Mouse (Mus musculus): ENCODE measurements around the gene Hist2h4. TPM values are rescaled to one million over a fixed set of nuclear protein-coding genes. Genes with fewer than 3 reads are reported as not detected.

Gene Hist2h4
- polyA plus RNA-seq, 1 experiment: 0.42 TPM

GRCm38 (mm10) chr3:96268051-96268775, 5.1 kb upstream of the Hist2h4 start, which contains the start of gene Hist2h3b:
Hist2h3b (plus strand) TSS chr3:96268654.
- no peaks in the 10 kb centered on the region for H3K36me3 ChIP-seq (ENCODE audit: control insufficient read depth, insufficient read depth, low read length)
- H3K27me3 ChIP-seq (ENCODE audit: control insufficient read depth, insufficient read depth, low read length): no peaks in the 10 kb centered on the region; the same call in 1 of the 2 replicates
- peak within 1 kb of the TSS; percentile 83 for H3K4me3 ChIP-seq (ENCODE audit: control insufficient read depth, low read depth, low read length)
- H3K4me1 ChIP-seq (ENCODE audit: control insufficient read depth, insufficient read depth, low read length): peaks cover 16% of the 10 kb centered on the region
- H3K27ac ChIP-seq (ENCODE audit: control insufficient read depth, insufficient read depth, low read depth, low read length): peak within 1 kb of the TSS; percentile 82
- TF ChIP-seq POLR2A (IDR thresholded peaks at IDR 0.05; ENCODE audit: control insufficient read depth, low read depth, low read length) (peak; percentile 60; the same call in 1 of the 2 replicates), CTCF (IDR thresholded peaks at IDR 0.05; ENCODE audit: control insufficient read depth, insufficient read depth, insufficient replicate concordance, low read depth, low read length) (no peak)

GRCm38 (mm10) chr3:96267541-96267940, 4.4 kb upstream of the Hist2h4 start:
- Histone ChIP-seq H3K4me1 (ENCODE audit: control insufficient read depth, insufficient read depth, low read length) (peaks cover 16% of the 10 kb centered on the region), H3K27ac (ENCODE audit: control insufficient read depth, insufficient read depth, low read depth, low read length) (no peak overlapping the region; the same call in 1 of the 2 replicates), H3K27me3 (ENCODE audit: control insufficient read depth, insufficient read depth, low read length) (no peaks in the 10 kb centered on the region; the same call in 1 of the 2 replicates), H3K36me3 (ENCODE audit: control insufficient read depth, insufficient read depth, low read length) (no peaks in the 10 kb centered on the region), H3K4me3 (ENCODE audit: control insufficient read depth, low read depth, low read length) (no peak overlapping the region)
- TF ChIP-seq POLR2A (IDR thresholded peaks at IDR 0.05; ENCODE audit: control insufficient read depth, low read depth, low read length) (no peak), CTCF (IDR thresholded peaks at IDR 0.05; ENCODE audit: control insufficient read depth, insufficient read depth, insufficient replicate concordance, low read depth, low read length) (no peak)

GRCm38 (mm10) chr3:96266132-96266710, 3.1 kb upstream of the Hist2h4 start:
- Histone ChIP-seq H3K4me3 (ENCODE audit: control insufficient read depth, low read depth, low read length) (no peak overlapping the region), H3K4me1 (ENCODE audit: control insufficient read depth, insufficient read depth, low read length) (peaks cover 17% of the 10 kb centered on the region), H3K36me3 (ENCODE audit: control insufficient read depth, insufficient read depth, low read length) (no peaks in the 10 kb centered on the region), H3K27ac (ENCODE audit: control insufficient read depth, insufficient read depth, low read depth, low read length) (no peak overlapping the region), H3K27me3 (ENCODE audit: control insufficient read depth, insufficient read depth, low read length) (no peaks in the 10 kb centered on the region; the same call in 1 of the 2 replicates)
- TF ChIP-seq POLR2A (IDR thresholded peaks at IDR 0.05; ENCODE audit: control insufficient read depth, low read depth, low read length): no peak
- TF ChIP-seq CTCF (IDR thresholded peaks at IDR 0.05; ENCODE audit: control insufficient read depth, insufficient read depth, insufficient replicate concordance, low read depth, low read length): no peak

GRCm38 (mm10) chr3:96264404-96264949, 1.4 kb upstream of the Hist2h4 start:
- Histone ChIP-seq H3K27me3 (ENCODE audit: control insufficient read depth, insufficient read depth, low read length) (no peaks in the 10 kb centered on the region; the same call in 1 of the 2 replicates), H3K4me3 (ENCODE audit: control insufficient read depth, low read depth, low read length) (no peak overlapping the region), H3K36me3 (ENCODE audit: control insufficient read depth, insufficient read depth, low read length) (no peaks in the 10 kb centered on the region), H3K27ac (ENCODE audit: control insufficient read depth, insufficient read depth, low read depth, low read length) (no peak overlapping the region), H3K4me1 (ENCODE audit: control insufficient read depth, insufficient read depth, low read length) (peaks cover 12% of the 10 kb centered on the region)
- no peak for TF ChIP-seq POLR2A (IDR thresholded peaks at IDR 0.05; ENCODE audit: control insufficient read depth, low read depth, low read length)
- TF ChIP-seq CTCF (IDR thresholded peaks at IDR 0.05; ENCODE audit: control insufficient read depth, insufficient read depth, insufficient replicate concordance, low read depth, low read length): no peak

GRCm38 (mm10) chr3:96263558-96264403, 670 bp upstream of the Hist2h4 start:
- no peak for TF ChIP-seq POLR2A (IDR thresholded peaks at IDR 0.05; ENCODE audit: control insufficient read depth, low read depth, low read length)
- no peak for TF ChIP-seq CTCF (IDR thresholded peaks at IDR 0.05; ENCODE audit: control insufficient read depth, insufficient read depth, insufficient replicate concordance, low read depth, low read length)
- peak overlapping the region; percentile 51 for H3K4me3 ChIP-seq (ENCODE audit: control insufficient read depth, low read depth, low read length)
- H3K36me3 ChIP-seq (ENCODE audit: control insufficient read depth, insufficient read depth, low read length): no peaks in the 10 kb centered on the region
- H3K4me1 ChIP-seq (ENCODE audit: control insufficient read depth, insufficient read depth, low read length): peaks cover 9% of the 10 kb centered on the region
- peak overlapping the region; percentile 51 for H3K27ac ChIP-seq (ENCODE audit: control insufficient read depth, insufficient read depth, low read depth, low read length)
- H3K27me3 ChIP-seq (ENCODE audit: control insufficient read depth, insufficient read depth, low read length): no peaks in the 10 kb centered on the region; the same call in 1 of the 2 replicates

GRCm38 (mm10) chr3:96262216-96262875, 765 bp downstream of the Hist2h4 start:
- Histone ChIP-seq H3K4me3 (ENCODE audit: control insufficient read depth, low read depth, low read length) (peak overlapping the region; percentile 87), H3K27ac (ENCODE audit: control insufficient read depth, insufficient read depth, low read depth, low read length) (peak overlapping the region; percentile 83), H3K4me1 (ENCODE audit: control insufficient read depth, insufficient read depth, low read length) (peaks cover 3% of the 10 kb centered on the region), H3K36me3 (ENCODE audit: control insufficient read depth, insufficient read depth, low read length) (no peaks in the 10 kb centered on the region), H3K27me3 (ENCODE audit: control insufficient read depth, insufficient read depth, low read length) (no peaks in the 10 kb centered on the region; the same call in 1 of the 2 replicates)
- no peak for TF ChIP-seq CTCF (IDR thresholded peaks at IDR 0.05; ENCODE audit: control insufficient read depth, insufficient read depth, insufficient replicate concordance, low read depth, low read length)
- TF ChIP-seq POLR2A (IDR thresholded peaks at IDR 0.05; ENCODE audit: control insufficient read depth, low read depth, low read length): peak; percentile 35; the same call in 1 of the 2 replicates
